Mouse (Mus musculus) MEL (cell line): ENCODE measurements around the gene Npas4. TPM values are rescaled to one million over a fixed set of nuclear protein-coding genes. Genes with fewer than 3 reads are reported as not detected.
A peak's percentile ranks its signal among the peaks of the same experiment; 100 is the strongest.

Experiments
- DNase-seq: peaks from one replicate; pipeline ENCODE4 v3.0.0; 2011; ENCODE audit warnings: low read depth, low spot score
- H3K27ac ChIP-seq: 2 replicates; pipeline ENCODE4 v1.5.1; 2012; ENCODE audit warnings: low read depth, mild to moderate bottlenecking, control low read depth, low read length, moderate library complexity; ENCODE audit not compliant: control insufficient read depth
- H3K27me3 ChIP-seq, 2 experiments: fragments of 150-350 bp in 1 of 2; sonication (generic) in 1 of 2; 2 replicates each; pipeline ENCODE4 v1.6.1; 2012; ENCODE audit warnings: low read length in 2 of 2, mild to moderate bottlenecking in 2 of 2, improper control_type of control experiment in 1 of 2, moderate library complexity in 1 of 2; ENCODE audit not compliant: insufficient read depth in 2 of 2, control insufficient read depth in 1 of 2
- H3K36me3 ChIP-seq, 2 experiments: 2 replicates each; pipeline ENCODE4 v1.6.1; 2012 to 2014; ENCODE audit warnings: low read length in 2 of 2, improper control_type of control experiment in 1 of 2, inconsistent platforms in 1 of 2, mild to moderate bottlenecking in 1 of 2; ENCODE audit not compliant: insufficient read depth in 2 of 2, control insufficient read depth in 1 of 2
- H3K4me1 ChIP-seq, 2 experiments: fragments of 150-350 bp in 1 of 2; sonication (generic) in 1 of 2; 2 replicates each; pipeline ENCODE4 v1.6.1; 2012; ENCODE audit warnings: low read length in 2 of 2, improper control_type of control experiment in 1 of 2, mild to moderate bottlenecking in 1 of 2; ENCODE audit not compliant: insufficient read depth in 2 of 2, control insufficient read depth in 1 of 2
- H3K4me3 ChIP-seq, 2 experiments: fragments of 150-350 bp in 1 of 2; sonication (generic) in 1 of 2; 2 replicates each; pipeline ENCODE4 v1.5.1; 2012; ENCODE audit warnings: low read depth in 2 of 2, low read length in 2 of 2, mild to moderate bottlenecking in 2 of 2, moderate library complexity in 2 of 2, control low read depth in 1 of 2, improper control_type of control experiment in 1 of 2; ENCODE audit not compliant: control insufficient read depth in 1 of 2, insufficient read depth in 1 of 2
- H3K79me2 ChIP-seq: 2 replicates; pipeline ENCODE4 v1.6.1; 2012; ENCODE audit warnings: mild to moderate bottlenecking, low read length, moderate library complexity; ENCODE audit not compliant: control insufficient read depth, poor library complexity, insufficient read depth
- H3K9ac ChIP-seq: 2 replicates; pipeline ENCODE4 v1.6.1; 2012; ENCODE audit warnings: low read depth, mild to moderate bottlenecking, control low read depth, low read length, moderate library complexity; ENCODE audit not compliant: control insufficient read depth, poor library complexity, severe bottlenecking
- H3K9me3 ChIP-seq: fragments of 150-350 bp; sonication (generic); replicated peaks from 2 replicates; pipeline ENCODE4 v1.6.1; 2012; ENCODE audit warnings: mild to moderate bottlenecking, low read length, improper control_type of control experiment, moderate library complexity; ENCODE audit not compliant: insufficient read depth
- BHLHE40 ChIP-seq: IDR thresholded peaks from 2 replicates; pipeline ENCODE4 v1.6.1; 2012; ENCODE audit warnings: low read depth, mild to moderate bottlenecking, inconsistent platforms, low read length, improper control_type of control experiment, borderline replicate concordance
- CHD1 ChIP-seq: IDR thresholded peaks from 2 replicates; pipeline ENCODE4 v1.6.1; 2012; ENCODE audit warnings: low read depth, mild to moderate bottlenecking, inconsistent platforms, low read length, improper control_type of control experiment
- CTCF ChIP-seq, 3 experiments: IDR thresholded peaks in 2 of 3; conservative IDR thresholded peaks in 1 of 3; 2 replicates each; pipeline ENCODE4 v1.5.1; 2011 to 2012; ENCODE audit warnings: low read length in 3 of 3, low read depth in 2 of 3, mild to moderate bottlenecking in 2 of 3, improper control_type of control experiment in 1 of 3, inconsistent platforms in 1 of 3, mixed read lengths in 1 of 3, moderate library complexity in 1 of 3; ENCODE audit not compliant: control insufficient read depth in 1 of 3, insufficient read depth in 1 of 3, poor library complexity in 1 of 3, severe bottlenecking in 1 of 3
- E2F4 ChIP-seq: IDR thresholded peaks from 2 replicates; pipeline ENCODE4 v1.6.1; 2011; ENCODE audit warnings: low read depth, low read length, improper control_type of control experiment, borderline replicate concordance
- ELF1 ChIP-seq: IDR thresholded peaks from 2 replicates; pipeline ENCODE4 v1.6.1; 2014; ENCODE audit warnings: low read depth, mild to moderate bottlenecking, inconsistent platforms, low read length, improper control_type of control experiment, moderate library complexity
- EP300 ChIP-seq, 2 experiments: IDR thresholded peaks; 2 replicates each; pipeline ENCODE4 v1.6.1; 2011; ENCODE audit warnings: improper control_type of control experiment in 2 of 2, low read length in 2 of 2, low read depth in 1 of 2, mild to moderate bottlenecking in 1 of 2
- ETS1 ChIP-seq: IDR thresholded peaks from 2 replicates; pipeline ENCODE4 v1.6.1; 2012; ENCODE audit warnings: low read depth, mild to moderate bottlenecking, inconsistent platforms, low read length, improper control_type of control experiment, moderate library complexity
- GABPA ChIP-seq: IDR thresholded peaks from 2 replicates; pipeline ENCODE4 v1.6.1; 2012; ENCODE audit warnings: low read depth, mild to moderate bottlenecking, inconsistent platforms, low read length, improper control_type of control experiment, moderate library complexity
- GATA1 ChIP-seq: IDR thresholded peaks from 2 replicates; pipeline ENCODE4 v1.6.1; 2011; ENCODE audit warnings: low read depth, low read length, improper control_type of control experiment
- HCFC1 ChIP-seq: IDR thresholded peaks from 2 replicates; pipeline ENCODE4 v1.6.1; 2012; ENCODE audit warnings: low read depth, mild to moderate bottlenecking, inconsistent platforms, low read length, improper control_type of control experiment, moderate library complexity
- JUND ChIP-seq: IDR thresholded peaks from 2 replicates; pipeline ENCODE4 v1.6.1; 2011; ENCODE audit warnings: low read depth, mild to moderate bottlenecking, improper control_type of control experiment, low read length
- KAT2A ChIP-seq: conservative IDR thresholded peaks from 2 replicates; pipeline ENCODE4 v1.6.1; 2012; ENCODE audit warnings: low read depth, low read length, improper control_type of control experiment, inconsistent platforms
- MAFK ChIP-seq: IDR thresholded peaks from 2 replicates; pipeline ENCODE4 v1.6.1; 2011; ENCODE audit warnings: low read depth, mild to moderate bottlenecking, low read length, improper control_type of control experiment, borderline replicate concordance
- MAX ChIP-seq: IDR thresholded peaks from 2 replicates; pipeline ENCODE4 v1.6.1; 2011; ENCODE audit warnings: low read length, improper control_type of control experiment
- MAZ ChIP-seq: IDR thresholded peaks from 2 replicates; pipeline ENCODE4 v1.6.1; 2012; ENCODE audit warnings: low read depth, mild to moderate bottlenecking, inconsistent platforms, low read length, improper control_type of control experiment
- MXI1 ChIP-seq: IDR thresholded peaks from 2 replicates; pipeline ENCODE4 v1.6.1; 2011; ENCODE audit warnings: mild to moderate bottlenecking, low read depth, low read length, improper control_type of control experiment
- MYB ChIP-seq: IDR thresholded peaks from 2 replicates; pipeline ENCODE4 v1.6.1; 2011; ENCODE audit warnings: mild to moderate bottlenecking, low read depth, low read length, improper control_type of control experiment
- MYC ChIP-seq: IDR thresholded peaks from 2 replicates; pipeline ENCODE4 v1.6.1; 2011; ENCODE audit warnings: low read depth, mild to moderate bottlenecking, low read length, improper control_type of control experiment, moderate library complexity
- NELFE ChIP-seq: IDR thresholded peaks from 2 replicates; pipeline ENCODE4 v1.6.1; 2011; ENCODE audit warnings: low read depth, low read length, improper control_type of control experiment
- NRF1 ChIP-seq: IDR thresholded peaks from 2 replicates; pipeline ENCODE4 v1.6.1; 2014; ENCODE audit warnings: low read depth, mild to moderate bottlenecking, inconsistent platforms, low read length, improper control_type of control experiment, moderate library complexity; ENCODE audit not compliant: poor library complexity, insufficient read depth, severe bottlenecking
- POLR2A ChIP-seq, 2 experiments: IDR thresholded peaks; 2 replicates each; pipeline ENCODE4 v1.6.1; 2011 to 2012; ENCODE audit warnings: low read length in 2 of 2, mild to moderate bottlenecking in 2 of 2, control low read depth in 1 of 2, improper control_type of control experiment in 1 of 2, low read depth in 1 of 2, moderate library complexity in 1 of 2; ENCODE audit not compliant: control insufficient read depth in 1 of 2, insufficient read depth in 1 of 2, poor library complexity in 1 of 2
- POLR2AphosphoS2 ChIP-seq: IDR thresholded peaks from 2 replicates; pipeline ENCODE4 v1.6.1; 2011; ENCODE audit warnings: low read length, improper control_type of control experiment
- POLR2AphosphoS5 ChIP-seq: IDR thresholded peaks from 2 replicates; pipeline ENCODE4 v1.6.1; 2012; ENCODE audit warnings: low read depth, borderline replicate concordance, mild to moderate bottlenecking, inconsistent platforms, low read length, moderate library complexity, mixed read lengths
- RAD21 ChIP-seq: IDR thresholded peaks from 2 replicates; pipeline ENCODE4 v1.6.1; 2011; ENCODE audit warnings: mild to moderate bottlenecking, low read depth, low read length, improper control_type of control experiment
- RCOR1 ChIP-seq: IDR thresholded peaks from 2 replicates; pipeline ENCODE4 v1.6.1; 2012; ENCODE audit warnings: low read depth, mild to moderate bottlenecking, inconsistent platforms, low read length, improper control_type of control experiment
- SIN3A ChIP-seq: IDR thresholded peaks from 2 replicates; pipeline ENCODE4 v1.6.1; 2012; ENCODE audit warnings: low read length, improper control_type of control experiment, inconsistent platforms
- SMC3 ChIP-seq: IDR thresholded peaks from 2 replicates; pipeline ENCODE4 v1.6.1; 2011; ENCODE audit warnings: low read depth, low read length, improper control_type of control experiment
- TAL1 ChIP-seq: IDR thresholded peaks from 2 replicates; pipeline ENCODE4 v1.6.1; 2012; ENCODE audit warnings: mild to moderate bottlenecking, inconsistent platforms, low read length, moderate library complexity, mixed read lengths
- TBP ChIP-seq: IDR thresholded peaks from 2 replicates; pipeline ENCODE4 v1.8.0; 2011; ENCODE audit warnings: low read depth, low read length, improper control_type of control experiment
- TCF12 ChIP-seq: IDR thresholded peaks from 2 replicates; pipeline ENCODE4 v1.6.1; 2014; ENCODE audit warnings: low read depth, mild to moderate bottlenecking, inconsistent platforms, low read length, improper control_type of control experiment, moderate library complexity
- UBTF ChIP-seq: IDR thresholded peaks from 2 replicates; pipeline ENCODE4 v1.6.1; 2012; ENCODE audit warnings: low read depth, mild to moderate bottlenecking, inconsistent platforms, low read length, improper control_type of control experiment, moderate library complexity, borderline replicate concordance; ENCODE audit not compliant: insufficient read depth
- USF1 ChIP-seq: IDR thresholded peaks from 2 replicates; pipeline ENCODE4 v1.6.1; 2014; ENCODE audit warnings: low read depth, mild to moderate bottlenecking, inconsistent platforms, low read length, improper control_type of control experiment, moderate library complexity
- USF2 ChIP-seq, 2 experiments: IDR thresholded peaks; 2 replicates each; pipeline ENCODE4 v1.6.1; 2011 to 2012; ENCODE audit warnings: improper control_type of control experiment in 2 of 2, low read length in 2 of 2, borderline replicate concordance in 1 of 2, inconsistent platforms in 1 of 2, low read depth in 1 of 2, mild to moderate bottlenecking in 1 of 2; ENCODE audit not compliant: insufficient read depth in 1 of 2
- ZC3H11A ChIP-seq: IDR thresholded peaks from 2 replicates; pipeline ENCODE4 v1.6.1; 2012; ENCODE audit warnings: low read depth, mild to moderate bottlenecking, inconsistent platforms, low read length, improper control_type of control experiment
- ZMIZ1 ChIP-seq: IDR thresholded peaks from 2 replicates; pipeline ENCODE4 v1.6.1; 2012; ENCODE audit warnings: low read depth, mild to moderate bottlenecking, inconsistent platforms, low read length, improper control_type of control experiment, moderate library complexity
- ZNF384 ChIP-seq: IDR thresholded peaks from 2 replicates; pipeline ENCODE4 v1.6.1; 2012; ENCODE audit warnings: low read depth, mild to moderate bottlenecking, inconsistent platforms, low read length, improper control_type of control experiment
- polyA plus RNA-seq, 2 experiments: library from polyadenylated mRNA; stranded (reverse) in 1 of 2; unstranded in 1 of 2; fragments of >175 nt in 1 of 2; fragments of >200 nt in 1 of 2; gene quantifications; 2 replicates each; pipeline versions ENCODE4 v1.2.1 to v1.2.4; 2012; ENCODE audit warnings: low replicate concordance in 2 of 2, low read depth in 1 of 2; ENCODE audit not compliant: insufficient read length in 2 of 2, insufficient read depth in 1 of 2, missing spikeins in 1 of 2
- total RNA-seq: library from RNA; depleted of rRNA; stranded (reverse); fragments of 300-350 nt; gene quantifications from 2 replicates; pipeline ENCODE4 v1.2.3, GENCODE M21; 2012

Npas4 gene
- total and polyA plus RNA-seq, 3 experiments = not detected

DNA sequence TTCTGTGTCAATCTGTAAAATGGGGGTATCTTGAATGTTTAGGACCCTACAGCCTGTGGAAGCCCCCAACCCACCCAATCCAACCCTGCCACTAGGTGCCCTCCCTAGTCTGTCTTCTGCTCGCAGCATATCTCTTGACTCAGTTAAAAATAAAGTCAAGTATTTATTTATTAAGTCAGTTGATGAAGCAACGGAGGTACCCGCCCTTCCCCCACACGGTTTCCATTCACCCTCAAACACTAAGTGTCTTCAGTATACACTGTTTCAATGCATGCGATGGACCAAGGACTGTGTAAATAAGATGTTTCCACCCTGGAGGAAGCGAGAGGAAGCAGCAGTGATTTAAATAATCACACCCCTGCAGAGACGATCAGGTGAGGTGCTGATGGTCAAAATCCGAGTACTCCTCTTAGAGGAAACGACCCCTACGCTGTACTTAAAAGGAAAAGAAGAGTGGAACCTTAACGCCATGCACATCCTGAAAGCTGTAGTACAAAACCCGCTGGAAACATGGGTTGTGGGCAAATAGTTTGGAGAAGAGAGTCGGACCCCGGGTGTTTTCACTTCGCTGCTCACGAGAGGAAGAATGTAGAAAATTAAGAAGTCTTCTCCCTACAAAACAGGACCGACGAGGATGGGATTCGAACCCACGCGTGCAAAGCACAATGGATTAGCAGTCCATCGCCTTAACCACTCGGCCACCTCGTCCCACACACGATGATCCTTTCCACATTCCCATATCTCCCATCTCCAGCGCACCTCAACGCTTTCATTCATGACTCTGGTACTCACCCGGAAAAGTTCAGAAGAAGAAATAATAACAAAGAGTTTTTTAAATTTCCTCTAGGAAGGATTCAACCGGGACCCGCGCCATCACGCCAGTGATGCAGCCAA is 47.8 kb upstream of the Npas4 start:
- Histone ChIP-seq H3K9ac (peak overlapping the region; percentile 78), H3K79me2 (peaks cover 21% of the 10 kb centered on the region), H3K9me3 (no peaks in the 10 kb centered on the region), H3K4me3 (peak overlapping the region; percentile 57 to 87), H3K36me3 (peaks cover 0 to 7% of the 10 kb centered on the region in 2 experiments; a peak in 1 of 4 replicates), H3K27ac (peak overlapping the region; percentile 5; the same call in 1 of the 2 replicates), H3K4me1 (peaks cover 2 to 18% of the 10 kb centered on the region in 2 experiments), H3K27me3 (no peaks in the 10 kb centered on the region)
- DNase-seq = peak; percentile 88
- TF ChIP-seq NRF1 = peak; percentile 30; the same call in 1 of the 2 replicates
- no peak for TF ChIP-seq MXI1
- TF ChIP-seq MYC = no peak
- TF ChIP-seq NELFE = no peak
- TF ChIP-seq BHLHE40 = peak; percentile 5; the same call in 1 of the 2 replicates
- no peak for TF ChIP-seq ETS1
- TF ChIP-seq HCFC1 = no peak
- no peak for TF ChIP-seq ZC3H11A
- TF ChIP-seq CHD1 = no peak
- no peak for TF ChIP-seq RAD21
- TF ChIP-seq RCOR1 = no peak; the same call in 1 of the 2 replicates
- no peak for TF ChIP-seq POLR2AphosphoS2
- TF ChIP-seq USF1 = no peak
- TF ChIP-seq TCF12 = no peak
- TF ChIP-seq ELF1 = peak; percentile 79
- no peak for TF ChIP-seq ZMIZ1
- TF ChIP-seq ZNF384 = no peak
- no peak for TF ChIP-seq MAX
- no peak for TF ChIP-seq CTCF (IDR thresholded peaks at IDR 0.05 in 2 of 3, conservative IDR thresholded peaks at IDR 0.05 in 1 of 3; ENCODE audit: control insufficient read depth in 1 of 3, insufficient read depth in 1 of 3, low read depth in 2 of 3, low read length in 3 of 3, poor library complexity in 1 of 3, severe bottlenecking in 1 of 3)
- TF ChIP-seq MAFK = peak; percentile 99
- no peak for TF ChIP-seq EP300 (IDR thresholded peaks at IDR 0.05; ENCODE audit: low read depth in 1 of 2, low read length in 2 of 2)
- no peak for TF ChIP-seq GABPA
- TF ChIP-seq MAZ = no peak
- TF ChIP-seq GATA1 = no peak
- TF ChIP-seq KAT2A = peak; percentile 69; the same call in 1 of the 2 replicates
- no peak for TF ChIP-seq JUND
- no peak for TF ChIP-seq POLR2AphosphoS5
- TF ChIP-seq UBTF = no peak
- no peak for TF ChIP-seq USF2 (IDR thresholded peaks at IDR 0.05; ENCODE audit: borderline replicate concordance in 1 of 2, insufficient read depth in 1 of 2, low read depth in 1 of 2, low read length in 2 of 2)
- no peak for TF ChIP-seq POLR2A (IDR thresholded peaks at IDR 0.05; ENCODE audit: control insufficient read depth in 1 of 2, insufficient read depth in 1 of 2, low read depth in 1 of 2, low read length in 2 of 2, poor library complexity in 1 of 2)
- peak; percentile 56 for TF ChIP-seq SIN3A
- TF ChIP-seq E2F4 = no peak
- TF ChIP-seq TBP = peak; percentile 100
- no peak for TF ChIP-seq MYB
- TF ChIP-seq SMC3 = no peak
- no peak for TF ChIP-seq TAL1
